Mouse (Mus musculus) thymus, adult 2 months (tissue): ENCODE measurements around the gene Paqr5. TPM values are rescaled to one million over a fixed set of nuclear protein-coding genes. Genes with fewer than 3 reads are reported as not detected.
A peak's percentile ranks its signal among the peaks of the same experiment; 100 is the strongest.

Experiments used
- DNase-seq: peaks from one replicate; pipeline ENCODE4 v3.0.0; 2021
- H3K27ac ChIP-seq: fragments of 200-500 bp; 2 replicates; pipeline ENCODE4 v1.5.1; 2012; ENCODE audit warnings: low read length, control low read depth; ENCODE audit not compliant: control insufficient read depth, insufficient read depth
- H3K27me3 ChIP-seq: fragments of 200-500 bp; 2 replicates; pipeline ENCODE4 v1.6.1; 2012; ENCODE audit warnings: mild to moderate bottlenecking, low read length, moderate library complexity, mixed read lengths; ENCODE audit not compliant: control insufficient read depth, insufficient read depth
- H3K36me3 ChIP-seq: fragments of 200-500 bp; 2 replicates; pipeline ENCODE4 v1.6.1; 2012; ENCODE audit warnings: mild to moderate bottlenecking, low read length, moderate library complexity; ENCODE audit not compliant: control insufficient read depth, insufficient read depth
- H3K4me1 ChIP-seq: fragments of 200-500 bp; replicated peaks from 2 replicates; pipeline ENCODE4 v1.6.1; 2012; ENCODE audit warnings: low read length; ENCODE audit not compliant: control insufficient read depth, insufficient read depth
- H3K4me3 ChIP-seq: fragments of 200-500 bp; 2 replicates; pipeline ENCODE4 v1.5.1; 2012; ENCODE audit warnings: mild to moderate bottlenecking, low read length, control low read depth, moderate library complexity; ENCODE audit not compliant: control insufficient read depth, insufficient read depth
- CTCF ChIP-seq: fragments of 200-500 bp; IDR thresholded peaks from 2 replicates; pipeline ENCODE4 v1.5.1; 2012; ENCODE audit warnings: mild to moderate bottlenecking, control low read depth, low read length, moderate library complexity, borderline replicate concordance; ENCODE audit not compliant: control insufficient read depth, poor library complexity, insufficient read depth; ENCODE audit errors: extremely low read depth
- POLR2A ChIP-seq: fragments of 200-500 bp; IDR thresholded peaks from 2 replicates; pipeline ENCODE4 v1.6.1; 2012; ENCODE audit warnings: mild to moderate bottlenecking, low read length, control low read depth, moderate library complexity; ENCODE audit not compliant: control insufficient read depth, poor library complexity, insufficient read depth; ENCODE audit errors: extremely low read depth
- WGBS: fragments of 180-500 bp; shearing (Covaris S2); methylation state at CpG from one replicate; pipeline ENCODE4 v1.1.7; 2018; 5-methylcytosine and 5-hydroxymethylcytosine counted together
- polyA plus RNA-seq: library from polyadenylated mRNA; depleted of rRNA; stranded (reverse); fragments of >200 nt; gene quantifications from 2 replicates; pipeline ENCODE4 v1.2.3, GENCODE M21; 2012; rRNA removed

The Paqr5 gene
- polyA plus RNA-seq, 1 experiment: 5.3 TPM

DNA sequence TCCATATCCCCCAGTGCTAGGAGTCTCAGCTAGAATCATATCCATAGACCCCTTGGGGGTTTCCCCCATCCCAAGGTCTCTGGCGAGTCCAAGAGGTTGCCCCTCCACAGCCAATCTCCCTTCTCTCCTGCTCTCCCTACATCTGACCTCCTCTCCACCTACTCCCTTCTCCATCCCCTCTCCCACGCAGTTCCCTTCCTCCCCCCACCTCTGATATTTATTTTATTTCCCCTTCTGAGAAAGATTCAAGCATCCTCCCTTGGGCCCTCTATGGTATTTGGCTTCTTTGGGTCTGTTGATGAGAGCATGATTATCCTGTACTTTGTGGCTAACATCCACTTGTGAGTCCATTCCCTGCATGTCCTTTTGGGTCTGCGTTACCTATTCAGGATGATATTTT is 118.3 kb downstream of the Paqr5 start:
- H3K4me3 ChIP-seq: no peak overlapping the region
- H3K36me3 ChIP-seq: peaks cover 15% of the 10 kb centered on the region
- no peaks in the 10 kb centered on the region for H3K27me3 ChIP-seq
- no peak for TF ChIP-seq POLR2A
- no peak for TF ChIP-seq CTCF
- no peaks in the 10 kb centered on the region for H3K4me1 ChIP-seq
- DNase-seq: no peak
- no peak overlapping the region for H3K27ac ChIP-seq
- WGBS: 87% methylated on average over 3 of the region's 3 CpGs

DNA sequence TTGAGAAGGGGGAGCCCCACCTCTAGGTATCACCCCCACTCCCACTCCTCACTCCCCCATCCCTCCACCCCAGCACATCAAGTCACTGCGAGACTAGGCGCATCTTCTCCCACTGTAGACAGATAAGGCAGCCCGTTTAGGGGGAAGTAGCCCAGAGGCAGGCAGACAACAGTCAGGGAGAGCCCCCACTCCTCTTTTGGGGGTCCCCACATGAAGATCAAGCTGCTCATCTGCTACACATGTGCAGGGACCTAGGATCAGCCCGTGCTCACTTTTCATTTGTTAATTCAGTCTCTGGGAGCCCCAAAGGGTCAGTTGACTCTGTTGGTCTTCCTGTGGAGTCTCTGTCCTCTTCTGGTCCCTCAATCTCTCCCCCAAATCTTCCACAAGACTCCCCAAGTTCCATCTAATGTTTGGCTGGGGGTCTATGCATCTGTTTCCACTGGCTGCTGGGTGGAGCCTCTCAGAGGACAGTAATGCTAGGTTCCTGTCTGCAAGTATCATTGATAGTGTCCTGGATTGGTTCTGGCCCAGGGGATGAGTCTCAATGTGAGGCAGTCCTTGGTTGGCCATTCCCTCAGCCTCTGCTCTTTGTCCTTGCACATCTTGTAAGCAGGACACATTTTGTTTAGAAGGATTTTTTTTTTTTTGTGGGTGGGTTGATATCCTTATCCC is 118.9 kb downstream of the Paqr5 start:
- no peak overlapping the region for H3K27ac ChIP-seq
- H3K4me3 ChIP-seq: no peak overlapping the region
- whole genome bisulfite sequencing: 75% methylated on average over 4 of the region's 4 CpGs
- H3K36me3 ChIP-seq: peaks cover 11% of the 10 kb centered on the region
- TF ChIP-seq CTCF (no peak), POLR2A (no peak)
- no peaks in the 10 kb centered on the region for H3K27me3 ChIP-seq
- no peak for DNase-seq
- no peaks in the 10 kb centered on the region for H3K4me1 ChIP-seq

DNA sequence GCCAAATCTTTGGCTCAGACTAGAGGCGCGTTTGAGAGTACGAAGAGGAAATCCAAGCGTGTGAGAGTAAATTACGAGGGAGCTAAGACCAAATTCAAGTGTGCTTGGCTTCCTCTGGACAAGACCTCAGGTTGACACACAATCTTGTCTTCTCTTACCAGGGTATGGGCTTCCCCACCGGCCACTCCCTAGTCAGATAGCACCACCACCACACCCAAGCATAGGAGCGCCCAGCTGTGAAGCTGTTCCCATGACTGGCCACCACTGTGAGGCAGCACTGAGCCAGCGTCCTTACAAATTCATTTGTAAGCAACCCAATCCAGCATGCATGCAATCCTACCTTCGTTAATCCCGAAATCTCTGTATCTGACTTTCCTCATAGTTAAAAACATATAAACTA is 119.7 kb downstream of the Paqr5 start:
- no peak overlapping the region for H3K27ac ChIP-seq
- H3K4me1 ChIP-seq: no peaks in the 10 kb centered on the region
- DNase-seq: peak; percentile 66
- 48% methylated on average over 10 of the region's 10 CpGs for WGBS
- H3K27me3 ChIP-seq: no peaks in the 10 kb centered on the region
- H3K36me3 ChIP-seq: peaks cover 3% of the 10 kb centered on the region
- peak; percentile 64; the same call in 1 of the 2 replicates for TF ChIP-seq CTCF
- TF ChIP-seq POLR2A: no peak
- no peak overlapping the region for H3K4me3 ChIP-seq

DNA sequence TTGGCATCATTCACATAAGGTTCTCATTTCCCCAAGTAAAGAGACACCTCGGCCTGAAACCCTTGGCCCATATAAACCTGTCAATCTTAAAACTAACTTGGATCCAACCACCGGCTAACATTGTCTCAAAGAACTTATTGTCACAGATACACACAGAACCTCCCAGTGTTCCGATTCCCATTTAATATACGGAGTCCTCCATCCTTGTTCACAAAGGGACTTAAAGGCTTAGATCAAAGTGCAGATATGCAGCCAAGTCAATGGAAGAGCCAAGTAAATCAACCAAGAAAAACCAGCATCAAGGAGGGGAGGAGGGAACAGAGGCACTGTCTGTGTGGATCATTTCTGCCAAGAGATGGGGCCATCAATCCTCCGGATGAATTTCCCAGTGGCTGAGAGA is 121.1 kb downstream of the Paqr5 start:
- Histone ChIP-seq H3K4me3 (no peak overlapping the region), H3K27ac (no peak overlapping the region), H3K36me3 (no peaks in the 10 kb centered on the region), H3K27me3 (no peaks in the 10 kb centered on the region), H3K4me1 (no peaks in the 10 kb centered on the region; the same call in 1 of the 2 replicates)
- TF ChIP-seq CTCF (no peak), POLR2A (no peak)
- 92% methylated on average over 5 of the region's 5 CpGs for WGBS
- DNase-seq: no peak

DNA sequence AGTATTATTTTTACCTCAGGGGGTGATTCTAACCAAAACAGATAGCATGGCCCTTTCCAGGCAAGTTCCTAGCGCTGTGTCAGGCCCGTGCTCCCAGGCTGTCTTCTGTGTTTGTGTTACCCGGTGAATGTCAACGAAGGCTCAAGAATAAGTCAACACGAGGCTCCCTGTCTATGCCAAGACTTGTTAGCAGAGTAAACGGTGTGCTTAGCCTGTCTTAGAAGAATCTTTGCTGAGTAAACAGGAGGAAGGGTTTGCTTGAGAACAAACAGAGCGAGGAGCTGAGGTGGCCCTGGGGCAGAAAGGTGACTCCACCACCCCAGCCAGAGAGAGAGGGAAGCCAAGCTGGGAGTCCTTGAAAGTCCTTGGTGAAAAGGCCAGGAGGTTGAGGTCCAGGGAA is 122.5 kb downstream of the Paqr5 start:
- Histone ChIP-seq H3K27me3 (no peaks in the 10 kb centered on the region), H3K4me3 (no peak overlapping the region), H3K36me3 (no peaks in the 10 kb centered on the region), H3K27ac (no peak overlapping the region), H3K4me1 (no peaks in the 10 kb centered on the region; the same call in 1 of the 2 replicates)
- DNase-seq: no peak
- TF ChIP-seq POLR2A: no peak
- TF ChIP-seq CTCF: no peak
- 97% methylated on average over 7 of the region's 7 CpGs for WGBS

Other genes starting within 250 kb of the Paqr5 start
- gene Rplp1, start 112.3 kb downstream of the Paqr5 start, polyA plus RNA-seq: 8,905 and 10,824 TPM in 2 replicates
- 28.4 and 33.1 TPM in 2 replicates for gene Kif23, start 80.1 kb downstream of the Paqr5 start, polyA plus RNA-seq
- 2.7 and 3.5 TPM in 2 replicates for gene Glce, start 95.8 kb upstream of the Paqr5 start, polyA plus RNA-seq